Mouse (Mus musculus) hindbrain, embryonic 14.5 days (tissue): ENCODE data around the gene Dpm3. TPM values are rescaled to one million over a fixed set of nuclear protein-coding genes. Genes with fewer than 3 reads are reported as not detected.

ENCODE experiments used
- ATAC-seq: fragments of 200-750 bp; cut with Nextera tagmentation; 2 replicates; pipeline ENCODE4 v1.8.0; 2017; ENCODE audit warnings: moderate number of reproducible peaks, mild to moderate bottlenecking, moderate TSS enrichment, moderate library complexity; ENCODE audit not compliant: low FRiP score
- DNase-seq: peaks from one replicate; pipeline ENCODE4 v3.0.0-alpha.2; 2015; ENCODE audit warnings: low spot score
- H3K27ac ChIP-seq: fragments of 300-500 bp; sonication (generic); 2 replicates; pipeline ENCODE4 v1.5.1; 2014; ENCODE audit warnings: mild to moderate bottlenecking, moderate library complexity
- H3K27me3 ChIP-seq: fragments of 300-500 bp; sonication (generic); 2 replicates; pipeline ENCODE4 v1.6.1; 2014; ENCODE audit warnings: mild to moderate bottlenecking, low read length, mixed read lengths; ENCODE audit not compliant: control insufficient read depth, insufficient read depth
- H3K36me3 ChIP-seq: fragments of 300-500 bp; sonication (generic); replicated peaks from 2 replicates; pipeline ENCODE4 v1.6.1; 2014; ENCODE audit not compliant: control insufficient read depth, insufficient read depth
- H3K4me1 ChIP-seq: fragments of 300-500 bp; sonication (generic); replicated peaks from 2 replicates; pipeline ENCODE4 v1.6.1; 2014; ENCODE audit warnings: antibody characterized with exemption, low read length, mixed read lengths; ENCODE audit not compliant: control insufficient read depth, insufficient read depth
- H3K4me2 ChIP-seq: fragments of 300-500 bp; sonication (generic); replicated peaks from 2 replicates; pipeline ENCODE4 v1.6.1; 2014; ENCODE audit warnings: mild to moderate bottlenecking, moderate library complexity
- H3K4me3 ChIP-seq: fragments of 300-500 bp; sonication (generic); replicated peaks from 2 replicates; pipeline ENCODE4 v1.5.1; 2014; ENCODE audit warnings: mild to moderate bottlenecking, low read length
- H3K9ac ChIP-seq: fragments of 300-500 bp; sonication (generic); 2 replicates; pipeline ENCODE4 v1.6.1; 2014
- H3K9me3 ChIP-seq: fragments of 300-500 bp; sonication (generic); 2 replicates; pipeline ENCODE4 v1.6.1; 2016; ENCODE audit warnings: low read length; ENCODE audit not compliant: control insufficient read depth
- WGBS: fragments of 180-500 bp; shearing (Covaris S2); extraction: QIAGEN DNeasy Blood & Tissue Kit; methylation state at CpG from one replicate; pipeline ENCODE4 v1.1.7; 2014; 5-methylcytosine and 5-hydroxymethylcytosine counted together
- polyA plus RNA-seq: library from polyadenylated mRNA; unstranded; fragments of >200 nt; fragmentation: Nextera tagmentation; extraction: Ambion mirVana; gene quantifications from 2 replicates; pipeline ENCODE4 v1.2.1, GENCODE M21; 2014

Dpm3 gene
- polyA plus RNA-seq, 1 experiment from 2014 or later = 94.4 TPM

- H3K9me3 ChIP-seq = no peaks in the 10 kb centered on the region
- DNase-seq (no peak), ATAC-seq (no peak)
- no peak overlapping the region for H3K4me2 ChIP-seq
- no peak overlapping the region for H3K9ac ChIP-seq
- no peaks in the 10 kb centered on the region for H3K36me3 ChIP-seq
- no peak overlapping the region for H3K27ac ChIP-seq
- no peak overlapping the region for H3K4me3 ChIP-seq
- no peaks in the 10 kb centered on the region for H3K27me3 ChIP-seq
- 81% methylated on average over 5 of the region's 5 CpGs for WGBS
- H3K4me1 ChIP-seq = no peaks in the 10 kb centered on the region
These were observed 35.0 kb downstream of the Dpm3 start for GRCm38 (mm10) chr3:89294195-89294594.

DNA sequence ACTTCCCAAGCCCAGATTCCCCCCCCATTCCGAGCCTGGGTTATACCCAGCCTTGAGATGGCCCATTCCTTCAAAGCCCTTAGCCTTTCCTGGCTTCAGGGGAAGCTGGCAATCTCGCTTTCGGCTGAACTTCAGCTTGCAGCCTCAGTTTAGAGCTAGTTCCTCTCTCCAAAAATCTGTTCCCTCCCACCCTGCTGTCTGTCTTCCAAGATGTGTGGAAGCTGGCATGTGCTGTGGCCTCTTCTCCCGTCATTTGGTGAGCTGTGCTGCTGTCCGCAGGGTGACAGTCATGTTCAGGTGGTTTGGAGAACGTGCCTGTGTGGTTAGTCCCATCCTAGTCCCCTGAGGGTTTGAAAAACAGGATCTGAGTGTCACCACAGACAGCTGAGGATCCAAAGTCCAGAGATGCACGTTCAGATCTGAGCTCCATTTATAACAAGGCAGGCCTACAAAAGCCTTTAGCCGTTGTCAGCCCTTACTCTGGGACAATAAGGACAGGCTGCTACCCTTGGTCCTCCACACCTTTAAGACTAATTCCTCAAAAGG is 36.6 kb downstream of the Dpm3 start:
- Histone ChIP-seq H3K36me3 (no peaks in the 10 kb centered on the region), H3K27me3 (peaks cover 7% of the 10 kb centered on the region; the same call in 1 of the 2 replicates), H3K4me3 (no peak overlapping the region), H3K9me3 (no peaks in the 10 kb centered on the region), H3K9ac (no peak overlapping the region), H3K4me1 (no peaks in the 10 kb centered on the region), H3K27ac (no peak overlapping the region), H3K4me2 (no peak overlapping the region)
- no peak for ATAC-seq
- no peak for DNase-seq
- 84% methylated on average over 8 of the region's 8 CpGs for WGBS

DNA sequence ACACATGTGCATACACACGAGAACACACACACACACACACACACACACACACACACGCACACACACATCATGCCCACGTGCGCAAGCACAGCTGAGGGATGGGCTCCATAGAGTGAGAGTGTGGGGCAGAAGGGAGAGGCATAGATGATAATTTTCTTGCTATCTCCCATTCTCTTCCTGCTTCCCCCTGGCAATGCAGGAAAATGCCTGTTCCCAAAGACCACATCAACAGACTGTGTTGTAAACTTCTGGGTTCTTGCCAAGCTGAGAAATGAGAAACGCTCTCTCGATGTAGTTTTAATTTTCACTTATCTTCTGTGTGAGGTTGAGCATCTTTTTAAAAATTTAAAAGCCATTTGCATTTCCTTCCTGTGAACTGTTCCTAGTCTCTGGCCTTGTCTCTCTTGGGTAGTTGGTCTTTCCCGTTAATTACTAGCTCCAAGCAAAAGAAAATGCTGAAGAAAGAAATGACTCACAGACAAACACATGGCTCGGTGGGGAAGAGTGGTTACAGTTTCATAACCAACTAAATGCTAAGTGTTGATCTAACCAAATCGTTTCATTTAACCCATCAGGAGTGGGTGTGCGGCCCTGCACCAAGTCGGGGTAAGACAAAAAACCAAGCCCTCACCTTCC is 37.7 kb downstream of the Dpm3 start:
- no peak overlapping the region for H3K9ac ChIP-seq
- peaks cover 7% of the 10 kb centered on the region; the same call in 1 of the 2 replicates for H3K27me3 ChIP-seq
- 83% methylated on average over 11 of the region's 11 CpGs for WGBS
- no peak overlapping the region for H3K27ac ChIP-seq
- no peaks in the 10 kb centered on the region for H3K4me1 ChIP-seq
- no peaks in the 10 kb centered on the region for H3K36me3 ChIP-seq
- DNase-seq (no peak), ATAC-seq (no peak)
- no peaks in the 10 kb centered on the region for H3K9me3 ChIP-seq
- no peak overlapping the region for H3K4me3 ChIP-seq
- H3K4me2 ChIP-seq = no peak overlapping the region

GRCm38 (mm10) chr3:89298908-89299307 is 39.8 kb downstream of the Dpm3 start:
- peaks cover 7% of the 10 kb centered on the region; the same call in 1 of the 2 replicates for H3K27me3 ChIP-seq
- H3K9ac ChIP-seq = no peak overlapping the region
- H3K36me3 ChIP-seq = no peaks in the 10 kb centered on the region
- 82% methylated on average over 6 of the region's 6 CpGs for WGBS
- no peaks in the 10 kb centered on the region for H3K9me3 ChIP-seq
- no peaks in the 10 kb centered on the region for H3K4me1 ChIP-seq
- DNase-seq = no peak
- no peak overlapping the region for H3K4me2 ChIP-seq
- no peak overlapping the region for H3K4me3 ChIP-seq
- H3K27ac ChIP-seq = no peak overlapping the region
- ATAC-seq = no peak

- DNase-seq (no peak), ATAC-seq (no peak)
- H3K27ac ChIP-seq = no peak overlapping the region
- WGBS = 3% methylated on average over 14 of the region's 14 CpGs
- no peaks in the 10 kb centered on the region for H3K4me1 ChIP-seq
- H3K4me3 ChIP-seq = peak overlapping the region; percentile 17
- H3K4me2 ChIP-seq = peak overlapping the region; percentile 40
- H3K9me3 ChIP-seq = no peaks in the 10 kb centered on the region
- 0 out of 2 replicates have a peak overlapping the region, but pooled peaks have one; percentile 34 for H3K9ac ChIP-seq
- H3K27me3 ChIP-seq = peaks cover 7% of the 10 kb centered on the region; the same call in 1 of the 2 replicates
- H3K36me3 ChIP-seq = no peaks in the 10 kb centered on the region
These were observed 40.3 kb downstream of the Dpm3 start for GRCm38 (mm10) chr3:89299499-89299898.

- no peak for ATAC-seq
- 71% methylated on average over 1 of the region's 1 CpGs for WGBS
- peaks cover 7% of the 10 kb centered on the region; the same call in 1 of the 2 replicates for H3K27me3 ChIP-seq
These were observed 40.9 kb downstream of the Dpm3 start for GRCm38 (mm10) chr3:89300071-89300470.

DNA sequence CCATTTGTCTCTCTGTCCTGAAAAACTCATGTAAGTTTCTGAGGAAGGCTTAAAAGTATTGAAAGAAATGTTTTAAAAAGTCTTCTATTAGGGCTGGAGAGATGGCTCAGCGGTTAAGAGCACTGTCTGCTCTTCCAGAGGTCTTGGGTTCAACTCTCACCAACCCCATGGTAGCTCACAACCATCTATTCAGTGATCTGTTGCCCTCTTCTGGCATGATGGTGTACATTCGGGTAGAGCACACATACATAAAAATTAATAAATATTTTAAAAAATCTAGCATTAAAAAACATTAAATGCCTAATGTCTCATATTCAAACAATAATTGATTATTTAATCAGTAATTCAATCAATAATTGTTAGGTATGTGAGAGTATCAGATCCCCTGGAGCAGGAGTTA is 41.4 kb downstream of the Dpm3 start:
- H3K36me3 ChIP-seq = no peaks in the 10 kb centered on the region
- H3K9ac ChIP-seq = no peak overlapping the region
- H3K4me2 ChIP-seq = no peak overlapping the region
- ATAC-seq = no peak
- no peak for DNase-seq
- no peaks in the 10 kb centered on the region for H3K9me3 ChIP-seq
- no peak overlapping the region for H3K27ac ChIP-seq
- H3K4me1 ChIP-seq = no peaks in the 10 kb centered on the region
- no peak overlapping the region for H3K4me3 ChIP-seq
- peaks cover 7% of the 10 kb centered on the region; the same call in 1 of the 2 replicates for H3K27me3 ChIP-seq
- 65% methylated on average over 2 of the region's 2 CpGs for WGBS

More at GRCm38 (mm10) chr3:89300071-89300470, 40.9 kb downstream of the Dpm3 start:
- DNase-seq = no peak
- H3K9ac ChIP-seq = 0 out of 2 replicates have a peak overlapping the region, but pooled peaks have one; percentile 34
- no peaks in the 10 kb centered on the region for H3K4me1 ChIP-seq
- H3K4me2 ChIP-seq = peak overlapping the region; percentile 40
- H3K9me3 ChIP-seq = no peaks in the 10 kb centered on the region
- H3K4me3 ChIP-seq = peak overlapping the region; percentile 17; the same call in 1 of the 2 replicates
- H3K36me3 ChIP-seq = no peaks in the 10 kb centered on the region
- H3K27ac ChIP-seq = no peak overlapping the region

GRCm38 (mm10) chr3:89304440-89304839 is 45.3 kb downstream of the Dpm3 start:
- 58% methylated on average over 6 of the region's 6 CpGs for WGBS
- no peak for ATAC-seq
- H3K36me3 ChIP-seq = no peaks in the 10 kb centered on the region

DNA sequence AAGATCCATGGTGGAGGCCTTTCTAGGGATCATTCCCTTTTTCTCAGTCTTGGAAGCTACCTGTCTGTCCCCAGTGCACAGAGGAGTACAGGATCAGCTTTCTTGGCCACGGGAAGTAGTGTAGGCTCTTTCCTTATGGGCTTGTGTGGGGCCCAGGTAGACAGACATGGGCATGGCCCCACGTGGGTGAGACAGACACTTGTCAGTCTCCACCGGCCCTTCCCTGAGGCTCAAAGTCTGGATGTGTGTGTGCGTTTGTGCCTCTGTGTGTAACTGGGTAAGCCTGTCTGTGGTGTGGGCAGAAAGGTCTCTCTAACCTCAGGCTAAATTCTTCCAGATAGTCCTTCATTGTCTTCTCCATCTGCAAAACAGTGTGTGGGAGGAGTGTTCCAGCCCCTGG is 45.9 kb downstream of the Dpm3 start:
- Histone ChIP-seq H3K27me3 (peaks cover 5% of the 10 kb centered on the region; the same call in 1 of the 2 replicates), H3K9ac (no peak overlapping the region), H3K4me1 (no peaks in the 10 kb centered on the region), H3K4me3 (no peak overlapping the region), H3K9me3 (no peaks in the 10 kb centered on the region), H3K36me3 (no peaks in the 10 kb centered on the region), H3K4me2 (no peak overlapping the region), H3K27ac (no peak overlapping the region)
- DNase-seq (no peak), ATAC-seq (no peak)
- WGBS = 78% methylated on average over 4 of the region's 4 CpGs

More at GRCm38 (mm10) chr3:89304440-89304839, 45.3 kb downstream of the Dpm3 start:
- Histone ChIP-seq H3K27me3 (peaks cover 7% of the 10 kb centered on the region; the same call in 1 of the 2 replicates), H3K4me2 (no peak overlapping the region), H3K9ac (no peak overlapping the region), H3K9me3 (no peaks in the 10 kb centered on the region), H3K4me3 (no peak overlapping the region), H3K27ac (no peak overlapping the region), H3K4me1 (no peaks in the 10 kb centered on the region)
- DNase-seq = no peak
